Mouse (Mus musculus): ENCODE data around the gene Cd247.
A peak's percentile ranks its signal among the peaks of the same experiment; 100 is the strongest.

The Cd247 gene

GRCm38 (mm10) chr1:165852131-165852530 is 63.6 kb downstream of the Cd247 start:
- no peak for DNase-seq (ENCODE audit: low spot score in 2 of 2)

- DNase-seq (ENCODE audit: low spot score in 2 of 2): no peak
Observed at GRCm38 (mm10) chr1:165853131-165853721, 64.7 kb downstream of the Cd247 start.

GRCm38 (mm10) chr1:165853729-165854420 is 65.4 kb downstream of the Cd247 start:
- peak; percentile 72 to 88 for DNase-seq (ENCODE audit: low spot score in 2 of 2)

GRCm38 (mm10) chr1:165855759-165856545 is 67.5 kb downstream of the Cd247 start:
- DNase-seq (ENCODE audit: low spot score in 2 of 2): no peak

- DNase-seq (ENCODE audit: low spot score in 2 of 2): no peak
Observed at GRCm38 (mm10) chr1:165857279-165857678, 68.8 kb downstream of the Cd247 start.

GRCm38 (mm10) chr1:165858356-165858755 is 69.9 kb downstream of the Cd247 start:
- DNase-seq (ENCODE audit: low spot score in 2 of 2): no peak

- no peak for DNase-seq (ENCODE audit: low spot score in 2 of 2)
Observed at GRCm38 (mm10) chr1:165860373-165861234, 72.1 kb downstream of the Cd247 start.

GRCm38 (mm10) chr1:165861235-165861609 is 72.7 kb downstream of the Cd247 start:
- no peak for DNase-seq (ENCODE audit: low spot score in 2 of 2)

GRCm38 (mm10) chr1:165862059-165862458 is 73.6 kb downstream of the Cd247 start:
- no peak for DNase-seq (ENCODE audit: low spot score in 2 of 2)

- DNase-seq (ENCODE audit: low spot score in 2 of 2): no peak
Observed at GRCm38 (mm10) chr1:165864864-165865795, 76.6 kb downstream of the Cd247 start.

- no peak for DNase-seq (ENCODE audit: low spot score in 2 of 2)
Observed at GRCm38 (mm10) chr1:165866630-165867280, 78.3 kb downstream of the Cd247 start.

- DNase-seq (ENCODE audit: low spot score in 2 of 2): no peak
Observed at GRCm38 (mm10) chr1:165868659-165869058, 80.2 kb downstream of the Cd247 start.

GRCm38 (mm10) chr1:165874645-165875044 is 86.2 kb downstream of the Cd247 start:
- no peak for DNase-seq (ENCODE audit: low spot score in 2 of 2)

- DNase-seq (ENCODE audit: low spot score in 2 of 2): no peak
Observed at GRCm38 (mm10) chr1:165875520-165876284, 87.2 kb downstream of the Cd247 start.

- DNase-seq (ENCODE audit: low spot score in 2 of 2): no peak
Observed at GRCm38 (mm10) chr1:165878751-165879150, 90.3 kb downstream of the Cd247 start.

- no peak for DNase-seq (ENCODE audit: low spot score in 2 of 2)
Observed at GRCm38 (mm10) chr1:165882146-165882900, 93.8 kb downstream of the Cd247 start.

- DNase-seq (ENCODE audit: low spot score in 2 of 2): peak in 1 of 2 experiments; percentile 20
Observed at GRCm38 (mm10) chr1:165891686-165892085, 103.2 kb downstream of the Cd247 start.

GRCm38 (mm10) chr1:165903596-165903995 is 115.1 kb downstream of the Cd247 start:
- DNase-seq (ENCODE audit: low spot score in 2 of 2): no peak

- no peak for DNase-seq (ENCODE audit: low spot score in 2 of 2)
Observed at GRCm38 (mm10) chr1:165908153-165908552, 119.7 kb downstream of the Cd247 start.

All from thymus, postnatal 10 days (tissue).